ENCODE assay signal across 22 mouse cellular contexts in genomic region chr5:112942244-112942643, GRCm38 (mm10). TPM values are rescaled to one million over a fixed set of nuclear protein-coding genes. Genes with fewer than 3 reads are reported as not detected.
A peak's percentile ranks its signal among the peaks of the same experiment; 100 is the strongest.
DNase-seq lines count a peak whose midpoint lies in the region; ATAC-seq and TF ChIP-seq lines count a peak whose summit lies in the region.
"Had no signal": no experiment of that assay in that cellular context is flagged by ENCODE, and none has a peak within 500 bp of the region (broad histone marks: within the 10 kb centered on the region; RNA-seq: fewer than 3 reads in every experiment).

No protein-coding gene starts in this region.

- no peak overlapping the region for H3K27ac ChIP-seq in forebrain, embryonic 11.5 days (ENCODE audit: low read depth, low read length)
- H3K27ac ChIP-seq in forebrain, postnatal 0 days (ENCODE audit: low read depth, low read length) = no peak overlapping the region
- H3K27ac ChIP-seq in midbrain, embryonic 14.5 days (replicated peaks; ENCODE audit: low read depth, low read length) = no peak overlapping the region
- H3K27ac ChIP-seq: embryonic facial prominence, embryonic 12.5 days; limb, embryonic 13.5 days; liver, embryonic 12.5 days; neural tube, embryonic 15.5 days had no signal

- peaks cover 4% of the 10 kb centered on the region; the same call in 1 of the 2 replicates for H3K4me1 ChIP-seq in forebrain, embryonic 11.5 days (replicated peaks; ENCODE audit: control insufficient read depth, insufficient read depth, low read length)
- no peaks in the 10 kb centered on the region for H3K4me1 ChIP-seq in forebrain, postnatal 0 days (ENCODE audit: insufficient read depth)
- no peaks in the 10 kb centered on the region for H3K4me1 ChIP-seq in midbrain, embryonic 14.5 days (ENCODE audit: control insufficient read depth, insufficient read depth, low read length)
- H3K4me1 ChIP-seq: liver, embryonic 12.5 days; neural tube, embryonic 15.5 days had no signal

- peak; percentile 21 for DNase-seq in brain, adult 2 months (ENCODE audit: low read depth, low spot score)
- no peak for DNase-seq in forebrain, embryonic 11.5 days (ENCODE audit: low spot score)
- peak; percentile 17 for DNase-seq in forebrain, postnatal 0 days
- DNase-seq in midbrain, embryonic 14.5 days = peak; percentile 54
- DNase-seq in Muller cell, postnatal 12 days (ENCODE audit: inconsistent ontology term) = no peak
- no peak for DNase-seq in adrenal gland, postnatal 36 days
- DNase-seq: adrenal gland, postnatal 10 days; B cell, adult 2 months; cerebellum, postnatal 10 days; kidney, postnatal 36 days; lung, adult 2 months; lung, postnatal 14 days; right cerebral cortex, adult 18-20 months had no signal

- no peak for TF ChIP-seq CTCF in forebrain, postnatal 0 days (IDR thresholded peaks at IDR 0.05; ENCODE audit: low read depth)

- no peaks in the 10 kb centered on the region for H3K36me3 ChIP-seq in forebrain, embryonic 11.5 days (ENCODE audit: control insufficient read depth, insufficient read depth, low read length)
- H3K36me3 ChIP-seq in forebrain, postnatal 0 days (ENCODE audit: insufficient read depth) = peaks cover 19% of the 10 kb centered on the region
- H3K36me3 ChIP-seq in midbrain, embryonic 14.5 days (ENCODE audit: control insufficient read depth, insufficient read depth, low read length) = no peaks in the 10 kb centered on the region
- H3K36me3 ChIP-seq: embryonic facial prominence, embryonic 12.5 days; G1E had no signal

- no peak overlapping the region for H3K9ac ChIP-seq in forebrain, embryonic 11.5 days (ENCODE audit: low read length)
- H3K9ac ChIP-seq in forebrain, postnatal 0 days = no peak overlapping the region
- H3K9ac ChIP-seq in midbrain, embryonic 14.5 days (replicated peaks; ENCODE audit: low read length) = no peak overlapping the region
- H3K9ac ChIP-seq: embryonic facial prominence, embryonic 12.5 days; limb, embryonic 13.5 days; liver, embryonic 12.5 days; neural tube, embryonic 15.5 days had no signal

- 46% methylated on average over 7 of the region's 7 CpGs for WGBS in forebrain, embryonic 11.5 days
- WGBS in forebrain, postnatal 0 days = 21% methylated on average over 7 of the region's 7 CpGs
- 40% methylated on average over 7 of the region's 7 CpGs for WGBS in midbrain, embryonic 14.5 days

- H3K4me3 ChIP-seq in forebrain, embryonic 11.5 days (ENCODE audit: low read depth, low read length) = no peak overlapping the region
- no peak overlapping the region for H3K4me3 ChIP-seq in forebrain, postnatal 0 days (ENCODE audit: low read depth, low read length)
- H3K4me3 ChIP-seq in midbrain, embryonic 14.5 days (replicated peaks; ENCODE audit: low read depth, low read length) = no peak overlapping the region
- H3K4me3 ChIP-seq: embryonic facial prominence, embryonic 12.5 days; limb, embryonic 13.5 days; liver, embryonic 12.5 days; neural tube, embryonic 15.5 days had no signal

- H3K27me3 ChIP-seq in forebrain, embryonic 11.5 days (ENCODE audit: control insufficient read depth, insufficient read depth, low read length) = no peaks in the 10 kb centered on the region
- no peaks in the 10 kb centered on the region for H3K27me3 ChIP-seq in forebrain, postnatal 0 days (ENCODE audit: insufficient read depth, low read length)
- no peaks in the 10 kb centered on the region for H3K27me3 ChIP-seq in midbrain, embryonic 14.5 days (ENCODE audit: control insufficient read depth, insufficient read depth, low read length)
- H3K27me3 ChIP-seq: CH12.LX; embryonic facial prominence, embryonic 12.5 days; limb, embryonic 13.5 days; liver, embryonic 12.5 days; neural tube, embryonic 15.5 days had no signal

- H3K4me2 ChIP-seq in forebrain, embryonic 11.5 days (ENCODE audit: low read depth, low read length, severe bottlenecking) = no peak overlapping the region
- H3K4me2 ChIP-seq in forebrain, postnatal 0 days (ENCODE audit: low read depth) = no peak overlapping the region
- H3K4me2 ChIP-seq in midbrain, embryonic 14.5 days (ENCODE audit: low read length) = no peak overlapping the region
- H3K4me2 ChIP-seq: embryonic facial prominence, embryonic 12.5 days; limb, embryonic 13.5 days; liver, embryonic 12.5 days; neural tube, embryonic 15.5 days had no signal

- ATAC-seq in forebrain, embryonic 11.5 days (replicated peaks; ENCODE audit: low FRiP score) = peak; percentile 46; the same call in 1 of the 2 replicates
- peak; percentile 66 for ATAC-seq in forebrain, postnatal 0 days
- no peak for ATAC-seq in midbrain, embryonic 14.5 days (ENCODE audit: low FRiP score, low TSS enrichment)
- ATAC-seq in erythroid progenitor cell, adult 5-6 weeks (replicated peaks; ENCODE audit: low FRiP score, poor library complexity, severe bottlenecking) = no peak
- ATAC-seq: activated CD4-positive, CD25-positive, alpha-beta regulatory T cell, adult 4 months; intestine, postnatal 0 days; liver, embryonic 12.5 days had no signal

- H3K9me3 ChIP-seq in forebrain, embryonic 11.5 days (ENCODE audit: control insufficient read depth, low read length) = no peaks in the 10 kb centered on the region
- H3K9me3 ChIP-seq in forebrain, postnatal 0 days (ENCODE audit: low read length) = no peaks in the 10 kb centered on the region
- H3K9me3 ChIP-seq in midbrain, embryonic 14.5 days (ENCODE audit: control insufficient read depth, low read length) = no peaks in the 10 kb centered on the region
- H3K9me3 ChIP-seq: embryonic facial prominence, embryonic 12.5 days; limb, embryonic 13.5 days; liver, embryonic 12.5 days; neural tube, embryonic 15.5 days had no signal

RNA-seq across cellular contexts. Expression of gene Myo18b, which starts 46.1 kb away (rescaled TPM):
- 0.28 and 0.36 TPM in 2 replicates for polyA plus RNA-seq in forebrain, embryonic 11.5 days (2014; fragmentation: Nextera tagmentation; extraction: Ambion mirVana)
- total RNA-seq in forebrain, postnatal 0 days (2014; rRNA removed) = 2.0 and 2.5 TPM in 2 replicates
- 1.0 and 1.6 TPM in 2 replicates for polyA plus RNA-seq in forebrain, postnatal 0 days (2015; fragmentation: Nextera tagmentation; extraction: Ambion mirVana)
- 0.87 and 1.4 TPM in 2 replicates for polyA plus RNA-seq in midbrain, embryonic 14.5 days (2014; fragmentation: Nextera tagmentation; extraction: Ambion mirVana)
- total RNA-seq in erythroid progenitor cell, adult 5-6 weeks (2015; ENCODE audit: low replicate concordance) = 1.3 TPM in 1 of 2 replicates, not detected in the other
- total RNA-seq in erythroid progenitor cell, adult 5-6 weeks (2017; ENCODE audit: low replicate concordance) = 0.08 and 0.26 TPM in 2 replicates
- total RNA-seq in adrenal gland, postnatal 36 days (2021) = under 1 TPM; 0.03 TPM
- total RNA-seq: CH12.LX had no signal
- polyA plus RNA-seq: activated CD4-positive, CD25-positive, alpha-beta regulatory T cell, adult 4 months; G1E had no signal

Comparison
In these comparisons a context has a peak if more than half of its experiments do, and no peak if none do; other contexts are left out.
1. DNase-seq: peak in brain, adult 2 months (single experiment), forebrain, postnatal 0 days (single experiment) and midbrain, embryonic 14.5 days (single experiment); none in forebrain, embryonic 11.5 days (single experiment), Muller cell, postnatal 12 days (single experiment) and adrenal gland, postnatal 36 days (0 of 2).
2. ATAC-seq: peak in forebrain, embryonic 11.5 days (single experiment) and forebrain, postnatal 0 days (single experiment); none in midbrain, embryonic 14.5 days (single experiment) and erythroid progenitor cell, adult 5-6 weeks (single experiment).